Mouse (Mus musculus) hindbrain, postnatal 0 days (tissue): Measurements from ENCODE around the gene Ccno. TPM values are rescaled to one million over a fixed set of nuclear protein-coding genes. Genes with fewer than 3 reads are reported as not detected.
A peak's percentile ranks its signal among the peaks of the same experiment; 100 is the strongest.
"Not testable (repeated sequence)": the region's sequence is repeated elsewhere in the genome, so short reads cannot be mapped to it uniquely, and the experiment has no call there.

Experiments used
- ATAC-seq: fragments of 200-750 bp; cut with Nextera tagmentation; 2 replicates; pipeline ENCODE4 v1.8.0; 2017; ENCODE audit warnings: mild to moderate bottlenecking, moderate TSS enrichment, moderate library complexity
- DNase-seq: peaks from one replicate; pipeline ENCODE4 v3.0.0-alpha.2; 2015; ENCODE audit warnings: low spot score
- H3K27ac ChIP-seq: fragments of 300-500 bp; sonication (generic); 2 replicates; pipeline ENCODE4 v1.5.1; 2014; ENCODE audit warnings: mild to moderate bottlenecking
- H3K27me3 ChIP-seq: fragments of 300-500 bp; sonication (generic); 2 replicates; pipeline ENCODE4 v1.6.1; 2014; ENCODE audit warnings: low read length, mixed read lengths; ENCODE audit not compliant: insufficient read depth
- H3K36me3 ChIP-seq: fragments of 300-500 bp; sonication (generic); 2 replicates; pipeline ENCODE4 v1.6.1; 2014; ENCODE audit warnings: low read length, mixed read lengths; ENCODE audit not compliant: insufficient read depth
- H3K4me1 ChIP-seq: fragments of 300-500 bp; sonication (generic); 2 replicates; pipeline ENCODE4 v1.6.1; 2014; ENCODE audit warnings: antibody characterized with exemption, low read length, mixed read lengths; ENCODE audit not compliant: insufficient read depth
- H3K4me2 ChIP-seq: fragments of 300-500 bp; sonication (generic); 2 replicates; pipeline ENCODE4 v1.6.1; 2014; ENCODE audit warnings: low read depth, mild to moderate bottlenecking, low read length, moderate library complexity, mixed read lengths
- H3K4me3 ChIP-seq: fragments of 300-500 bp; sonication (generic); 2 replicates; pipeline ENCODE4 v1.5.1; 2014; ENCODE audit warnings: low read length
- H3K9ac ChIP-seq: fragments of 300-500 bp; sonication (generic); replicated peaks from 2 replicates; pipeline ENCODE4 v1.6.1; 2014; ENCODE audit warnings: mild to moderate bottlenecking, low read length, moderate library complexity, mixed read lengths
- H3K9me3 ChIP-seq: fragments of 300-500 bp; sonication (generic); 2 replicates; pipeline ENCODE4 v1.6.1; 2016; ENCODE audit warnings: low read length, mixed read lengths
- CTCF ChIP-seq: IDR thresholded peaks from 2 replicates; pipeline ENCODE4 v1.5.1; 2016; ENCODE audit warnings: antibody characterized with exemption, control low read depth, low read depth
- WGBS: fragments of 180-500 bp; shearing (Covaris S2); extraction: QIAGEN DNeasy Blood & Tissue Kit; methylation state at CpG from one replicate; pipeline ENCODE4 v1.1.7; 2014; 5-methylcytosine and 5-hydroxymethylcytosine counted together
- polyA plus RNA-seq: library from polyadenylated mRNA; unstranded; fragments of >200 nt; fragmentation: Nextera tagmentation; extraction: Ambion mirVana; gene quantifications from 2 replicates; pipeline ENCODE4 v1.2.1, GENCODE M21; 2015
- total RNA-seq: library from RNA; depleted of rRNA; stranded (reverse); fragments of >200 nt; gene quantifications from 2 replicates; pipeline ENCODE4 v1.2.3, GENCODE M21; 2014

The Ccno gene
- total and polyA plus RNA-seq, 2 experiments from 2014 or later, result 1.7 to 2.7 TPM

- H3K9ac ChIP-seq, result peak overlapping the region; percentile 21; the same call in 1 of the 2 replicates
- H3K27ac ChIP-seq, result no peak overlapping the region
- peak; percentile 64 for ATAC-seq
- no peaks in the 10 kb centered on the region for H3K9me3 ChIP-seq
- peak overlapping the region; percentile 38 for H3K4me3 ChIP-seq
- TF ChIP-seq CTCF, result no peak
- no peaks in the 10 kb centered on the region for H3K36me3 ChIP-seq
- H3K4me1 ChIP-seq, result peaks cover 5% of the 10 kb centered on the region; the same call in 1 of the 2 replicates
- H3K4me2 ChIP-seq, result peak overlapping the region; percentile 76
- DNase-seq, result peak; percentile 52
- under 1% methylated on average over 46 of the region's 46 CpGs for WGBS
- peaks cover 54% of the 10 kb centered on the region for H3K27me3 ChIP-seq
Measured at GRCm38 (mm10) chr13:112998427-112999201, 11.0 kb downstream of the Ccno start.

- ATAC-seq, result no peak
- Histone ChIP-seq H3K9ac (no peak overlapping the region), H3K4me2 (no peak overlapping the region), H3K27ac (no peak overlapping the region), H3K4me3 (no peak overlapping the region), H3K9me3 (no peaks in the 10 kb centered on the region), H3K4me1 (no peaks in the 10 kb centered on the region), H3K27me3 (peaks cover 39% of the 10 kb centered on the region), H3K36me3 (no peaks in the 10 kb centered on the region)
- 88% methylated on average over 3 of the region's 3 CpGs for WGBS
- no peak for DNase-seq
- TF ChIP-seq CTCF, result no peak
Measured at GRCm38 (mm10) chr13:113000090-113000489, 12.5 kb downstream of the Ccno start.

GRCm38 (mm10) chr13:113000576-113001318, 13.1 kb downstream of the Ccno start:
- 70% methylated on average over 9 of the region's 9 CpGs for WGBS
- Histone ChIP-seq H3K4me1 (no peaks in the 10 kb centered on the region), H3K4me3 (no peak overlapping the region), H3K36me3 (no peaks in the 10 kb centered on the region), H3K27ac (no peak overlapping the region), H3K9me3 (no peaks in the 10 kb centered on the region), H3K9ac (no peak overlapping the region), H3K27me3 (peaks cover 34% of the 10 kb centered on the region), H3K4me2 (no peak overlapping the region)
- TF ChIP-seq CTCF, result no peak
- no peak for ATAC-seq
- DNase-seq, result no peak

- DNase-seq (no peak), ATAC-seq (no peak)
- H3K27me3 ChIP-seq, result no peaks in the 10 kb centered on the region
- no peaks in the 10 kb centered on the region for H3K36me3 ChIP-seq
- H3K9me3 ChIP-seq, result no peaks in the 10 kb centered on the region
- WGBS, result 70% methylated on average over 6 of the region's 6 CpGs
- no peak overlapping the region for H3K4me3 ChIP-seq
- no peak overlapping the region for H3K9ac ChIP-seq
- H3K4me1 ChIP-seq, result no peaks in the 10 kb centered on the region
- no peak for TF ChIP-seq CTCF
- H3K27ac ChIP-seq, result no peak overlapping the region
- H3K4me2 ChIP-seq, result peak overlapping the region; percentile 35; the same call in 1 of the 2 replicates
Measured at GRCm38 (mm10) chr13:113012683-113013082, 25.1 kb downstream of the Ccno start.

- peak overlapping the region; percentile 35 for H3K4me2 ChIP-seq
- not testable (repeated sequence) for H3K27me3 ChIP-seq, H3K4me1 ChIP-seq, H3K9ac ChIP-seq, H3K36me3 ChIP-seq, ATAC-seq, H3K27ac ChIP-seq, H3K9me3 ChIP-seq, H3K4me3 ChIP-seq, DNase-seq
- WGBS, result 55% methylated on average over 18 of the region's 20 CpGs
Measured at GRCm38 (mm10) chr13:113013174-113013953, 25.8 kb downstream of the Ccno start.

- H3K27ac ChIP-seq, result no peak overlapping the region
- H3K4me2 ChIP-seq, result no peak overlapping the region
- no peak for TF ChIP-seq CTCF
- no peak overlapping the region for H3K4me3 ChIP-seq
- no peaks in the 10 kb centered on the region for H3K27me3 ChIP-seq
- ATAC-seq (no peak), DNase-seq (no peak)
- H3K36me3 ChIP-seq, result no peaks in the 10 kb centered on the region
- no peaks in the 10 kb centered on the region for H3K9me3 ChIP-seq
- no peak overlapping the region for H3K9ac ChIP-seq
- H3K4me1 ChIP-seq, result no peaks in the 10 kb centered on the region
- WGBS, result 86% methylated on average over 2 of the region's 2 CpGs
Measured at GRCm38 (mm10) chr13:113021521-113021920, 33.9 kb downstream of the Ccno start.
